Mouse (Mus musculus) ovary, postnatal 10 days (tissue): ENCODE results near the gene Gm21190.
"Not testable (repeated sequence)": the region's sequence is repeated elsewhere in the genome, so short reads cannot be mapped to it uniquely, and the experiment has no call there.

Experiments
- DNase-seq: peaks from one replicate; pipeline ENCODE4 v3.0.0; 2022; ENCODE audit warnings: low spot score

Gene Gm21190

GRCm38 (mm10) chr5:15488743-15489142 is 40.3 kb downstream of the Gm21190 start:
- DNase-seq = no peak

DNA sequence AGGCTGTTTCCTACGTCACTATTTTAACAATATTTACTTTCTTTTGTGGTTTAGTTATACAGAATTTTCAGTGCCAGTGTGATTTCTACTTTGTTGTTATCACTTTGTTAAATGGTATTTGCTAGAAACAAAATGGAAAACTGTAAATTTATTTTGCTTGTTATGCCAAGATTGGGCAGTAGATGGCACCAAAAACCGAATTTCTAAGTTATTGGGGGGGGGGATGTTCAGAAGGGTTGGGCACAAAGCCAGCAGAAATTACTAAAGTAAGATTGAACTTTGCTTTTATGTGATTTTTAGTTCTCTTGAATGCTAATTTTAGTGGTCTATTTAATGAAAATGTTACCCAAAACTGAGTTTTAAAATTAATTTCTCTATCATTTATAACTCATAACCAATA is 44.4 kb downstream of the Gm21190 start:
- DNase-seq = not testable (repeated sequence)

- DNase-seq = not testable (repeated sequence)
Measured at GRCm38 (mm10) chr5:15483576-15483975, 45.4 kb downstream of the Gm21190 start.

GRCm38 (mm10) chr5:15482815-15483214 is 46.2 kb downstream of the Gm21190 start:
- not testable (repeated sequence) for DNase-seq

GRCm38 (mm10) chr5:15476423-15476822 is 52.6 kb downstream of the Gm21190 start, which contains the start of gene Gm21149:
Gm21149 (minus strand) TSS chr5:15476523.
- DNase-seq = not testable (repeated sequence)
